Mouse (Mus musculus) heart, embryonic 14.5 days (tissue): ENCODE measurements around the gene Ddb2. TPM values are rescaled to one million over a fixed set of nuclear protein-coding genes. Genes with fewer than 3 reads are reported as not detected.

Source experiments
- ATAC-seq: fragments of 200-750 bp; cut with Nextera tagmentation; 2 replicates; pipeline ENCODE4 v1.8.0; 2017; ENCODE audit warnings: low read depth, moderate TSS enrichment; ENCODE audit not compliant: insufficient number of reproducible peaks, insufficient read depth, low FRiP score
- H3K27ac ChIP-seq, 2 experiments: fragments of 200-500 bp in 1 of 2; fragments of 300-500 bp in 1 of 2; sonication (generic) in 1 of 2; replicated peaks in 1 of 2; 2 replicates each; pipeline ENCODE4 v1.5.1; 2012 to 2014; ENCODE audit warnings: low read depth in 2 of 2, low read length in 2 of 2, control low read depth in 1 of 2, mild to moderate bottlenecking in 1 of 2, mixed read lengths in 1 of 2; ENCODE audit not compliant: control insufficient read depth in 1 of 2, insufficient read depth in 1 of 2
- H3K27me3 ChIP-seq: fragments of 300-500 bp; sonication (generic); 2 replicates; pipeline ENCODE4 v1.6.1; 2014; ENCODE audit warnings: mild to moderate bottlenecking, low read length, control low read depth; ENCODE audit not compliant: control insufficient read depth, insufficient read depth
- H3K36me3 ChIP-seq: fragments of 300-500 bp; sonication (generic); 2 replicates; pipeline ENCODE4 v1.6.1; 2014; ENCODE audit warnings: mild to moderate bottlenecking, control low read depth, low read length, mixed read lengths; ENCODE audit not compliant: control insufficient read depth, insufficient read depth
- H3K4me1 ChIP-seq, 2 experiments: fragments of 200-500 bp in 1 of 2; fragments of 300-500 bp in 1 of 2; sonication (generic) in 1 of 2; 2 replicates each; pipeline ENCODE4 v1.6.1; 2012 to 2014; ENCODE audit warnings: low read length in 2 of 2, control low read depth in 1 of 2, mixed read lengths in 1 of 2; ENCODE audit not compliant: control insufficient read depth in 2 of 2, insufficient read depth in 2 of 2
- H3K4me2 ChIP-seq: fragments of 300-500 bp; sonication (generic); 2 replicates; pipeline ENCODE4 v1.6.1; 2014; ENCODE audit warnings: mild to moderate bottlenecking, low read length
- H3K4me3 ChIP-seq, 2 experiments: fragments of 200-500 bp in 1 of 2; fragments of 300-500 bp in 1 of 2; sonication (generic) in 1 of 2; 2 replicates each; pipeline ENCODE4 v1.5.1; 2012 to 2014; ENCODE audit warnings: low read length in 2 of 2, mild to moderate bottlenecking in 2 of 2, control low read depth in 1 of 2, low read depth in 1 of 2, moderate library complexity in 1 of 2; ENCODE audit not compliant: control insufficient read depth in 1 of 2, insufficient read depth in 1 of 2
- H3K9ac ChIP-seq: fragments of 300-500 bp; sonication (generic); 2 replicates; pipeline ENCODE4 v1.6.1; 2014; ENCODE audit warnings: mild to moderate bottlenecking, low read length
- H3K9me3 ChIP-seq: fragments of 300-500 bp; sonication (generic); 2 replicates; pipeline ENCODE4 v1.6.1; 2016; ENCODE audit warnings: low read length, control low read depth; ENCODE audit not compliant: control insufficient read depth
- WGBS: fragments of 180-500 bp; shearing (Covaris S2); extraction: QIAGEN DNeasy Blood & Tissue Kit; methylation state at CpG from one replicate; pipeline ENCODE4 v1.1.7; 2014; 5-methylcytosine and 5-hydroxymethylcytosine counted together
- polyA plus RNA-seq: library from polyadenylated mRNA; unstranded; fragments of >200 nt; fragmentation: Nextera tagmentation; extraction: Ambion mirVana; gene quantifications from 2 replicates; pipeline ENCODE4 v1.2.1, GENCODE M21; 2014

Ddb2 gene
- polyA plus RNA-seq, 1 experiment from 2014 or later = 8.3 TPM

GRCm38 (mm10) chr2:91183148-91183513 lies 53.7 kb downstream of the Ddb2 start:
- Histone ChIP-seq H3K4me1 (peaks cover 3 to 14% of the 10 kb centered on the region in 2 experiments; a peak in 3 of 4 replicates), H3K9me3 (no peaks in the 10 kb centered on the region), H3K27ac (peak overlapping the region in 1 of 2 experiments; percentile 62; a peak in 2 of 4 replicates), H3K4me2 (peak overlapping the region; percentile 95), H3K27me3 (no peaks in the 10 kb centered on the region), H3K36me3 (no peaks in the 10 kb centered on the region), H3K9ac (peak overlapping the region; percentile 72), H3K4me3 (peak overlapping the region; percentile 68 to 90)
- peak; percentile 92 for ATAC-seq
- WGBS = under 1% methylated on average over 9 of the region's 9 CpGs

- Histone ChIP-seq H3K36me3 (0 out of 2 replicates have a peak, but pooled peaks cover 4% of the 10 kb centered on the region), H3K4me2 (peak overlapping the region; percentile 95), H3K4me1 (peaks cover 3 to 14% of the 10 kb centered on the region in 2 experiments; a peak in 3 of 4 replicates), H3K27ac (peak overlapping the region in 1 of 2 experiments; percentile 62; a peak in 2 of 4 replicates), H3K27me3 (no peaks in the 10 kb centered on the region), H3K4me3 (peak overlapping the region; percentile 68 to 90), H3K9ac (peak overlapping the region; percentile 72), H3K9me3 (no peaks in the 10 kb centered on the region)
- peak; percentile 85 for ATAC-seq
- under 1% methylated on average over 72 of the region's 81 CpGs for WGBS
These were observed 54.2 kb downstream of the Ddb2 start for GRCm38 (mm10) chr2:91182405-91183147.

- no peaks in the 10 kb centered on the region for H3K9me3 ChIP-seq
- H3K9ac ChIP-seq = peak overlapping the region; percentile 72
- H3K27ac ChIP-seq = no peak overlapping the region
- H3K4me2 ChIP-seq = peak overlapping the region; percentile 95
- H3K36me3 ChIP-seq = 0 out of 2 replicates have a peak, but pooled peaks cover 4% of the 10 kb centered on the region
- H3K27me3 ChIP-seq = no peaks in the 10 kb centered on the region
- no peak for ATAC-seq
- peaks cover 3 to 14% of the 10 kb centered on the region in 2 experiments; a peak in 3 of 4 replicates for H3K4me1 ChIP-seq
- WGBS = 16% methylated on average over 8 of the region's 8 CpGs
- peak overlapping the region; percentile 68 to 90 for H3K4me3 ChIP-seq
These were observed 54.8 kb downstream of the Ddb2 start for GRCm38 (mm10) chr2:91182016-91182404.

GRCm38 (mm10) chr2:91180706-91181105 lies 56.1 kb downstream of the Ddb2 start:
- no peak overlapping the region for H3K27ac ChIP-seq
- 55% methylated on average over 5 of the region's 5 CpGs for WGBS
- H3K4me1 ChIP-seq = peaks cover 3 to 14% of the 10 kb centered on the region in 2 experiments; a peak in 3 of 4 replicates
- no peak overlapping the region for H3K4me3 ChIP-seq
- H3K9me3 ChIP-seq = no peaks in the 10 kb centered on the region
- H3K9ac ChIP-seq = no peak overlapping the region
- H3K36me3 ChIP-seq = 0 out of 2 replicates have a peak, but pooled peaks cover 4% of the 10 kb centered on the region
- H3K4me2 ChIP-seq = no peak overlapping the region
- no peaks in the 10 kb centered on the region for H3K27me3 ChIP-seq
- ATAC-seq = no peak

- 31% methylated on average over 4 of the region's 4 CpGs for WGBS
- Histone ChIP-seq H3K9ac (no peak overlapping the region), H3K27me3 (no peaks in the 10 kb centered on the region), H3K4me3 (no peak overlapping the region), H3K9me3 (no peaks in the 10 kb centered on the region), H3K4me1 (peaks cover 3 to 14% of the 10 kb centered on the region in 2 experiments; a peak in 3 of 4 replicates), H3K36me3 (0 out of 2 replicates have a peak, but pooled peaks cover 4% of the 10 kb centered on the region), H3K4me2 (no peak overlapping the region), H3K27ac (no peak overlapping the region)
- ATAC-seq = no peak
These were observed 57.0 kb downstream of the Ddb2 start for GRCm38 (mm10) chr2:91179825-91180224.

- no peak for ATAC-seq
- no peak overlapping the region for H3K27ac ChIP-seq
- 45% methylated on average over 6 of the region's 6 CpGs for WGBS
- no peak overlapping the region for H3K9ac ChIP-seq
- no peak overlapping the region for H3K4me3 ChIP-seq
- no peaks in the 10 kb centered on the region for H3K9me3 ChIP-seq
- no peaks in the 10 kb centered on the region for H3K27me3 ChIP-seq
- H3K4me2 ChIP-seq = no peak overlapping the region
- peaks cover 0 to 5% of the 10 kb centered on the region in 2 experiments; a peak in 2 of 4 replicates for H3K4me1 ChIP-seq
- H3K36me3 ChIP-seq = peaks cover 8% of the 10 kb centered on the region; the same call in 1 of the 2 replicates
These were observed 60.5 kb downstream of the Ddb2 start for GRCm38 (mm10) chr2:91176234-91176633.

- Histone ChIP-seq H3K27ac (no peak overlapping the region), H3K4me2 (no peak overlapping the region), H3K4me3 (no peak overlapping the region), H3K36me3 (peaks cover 8% of the 10 kb centered on the region; the same call in 1 of the 2 replicates), H3K27me3 (no peaks in the 10 kb centered on the region), H3K9ac (no peak overlapping the region), H3K9me3 (no peaks in the 10 kb centered on the region), H3K4me1 (no peaks in the 10 kb centered on the region)
- ATAC-seq = no peak
- WGBS = 52% methylated on average over 4 of the region's 4 CpGs
These were observed 61.3 kb downstream of the Ddb2 start for GRCm38 (mm10) chr2:91175490-91175889.
